Mouse (Mus musculus): ENCODE results near the gene Irx6.

The Irx6 gene

DNA sequence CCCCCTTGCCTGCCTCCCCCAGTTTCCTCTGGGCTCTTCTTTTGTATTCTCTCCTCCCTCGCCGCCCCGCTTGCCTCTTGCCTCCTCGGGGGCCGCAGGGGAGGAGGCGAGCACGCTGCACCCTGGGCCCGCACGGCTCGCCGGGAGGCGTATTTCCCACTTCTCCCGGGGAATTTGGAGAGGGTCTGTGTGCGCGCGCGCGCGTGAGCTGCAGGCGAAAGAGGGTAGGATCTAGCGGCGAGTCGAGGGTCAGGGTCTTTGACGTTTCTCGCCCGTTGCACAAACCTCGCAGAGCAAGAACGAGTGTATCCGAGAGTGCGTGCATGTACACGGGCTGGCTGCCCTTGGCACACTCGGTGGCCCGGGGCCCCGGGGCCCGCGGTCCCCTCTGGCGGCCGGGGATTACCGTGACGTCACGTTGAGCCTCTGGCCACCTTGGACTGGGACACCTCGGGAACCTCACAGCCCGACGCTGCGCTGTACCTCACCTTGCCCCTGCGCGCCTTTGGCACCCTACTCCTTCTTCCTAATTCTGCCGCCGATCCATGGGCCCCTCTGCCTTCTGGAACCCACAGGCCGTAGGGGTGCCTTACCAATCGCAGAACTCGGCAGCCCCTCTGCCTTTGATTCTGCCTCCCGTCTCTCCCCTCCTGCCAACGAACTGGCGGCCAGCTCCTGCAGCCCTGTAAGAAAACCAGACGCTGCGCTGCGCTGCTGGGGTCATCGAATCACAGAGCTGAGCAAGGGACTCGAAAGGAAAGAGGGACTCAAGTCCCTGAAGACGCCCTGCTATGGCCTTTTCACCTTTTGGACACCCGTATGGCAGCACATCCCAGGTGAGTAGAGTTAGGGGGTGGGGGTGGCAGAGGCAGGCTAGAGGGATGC is at the start of gene Irx6:
Gene Irx6 (plus strand): TSS at position 45 of the 885 bp plus-strand sequence.
- DNase-seq (ENCODE audit: low read depth, low spot score) = peak; percentile 49

DNA sequence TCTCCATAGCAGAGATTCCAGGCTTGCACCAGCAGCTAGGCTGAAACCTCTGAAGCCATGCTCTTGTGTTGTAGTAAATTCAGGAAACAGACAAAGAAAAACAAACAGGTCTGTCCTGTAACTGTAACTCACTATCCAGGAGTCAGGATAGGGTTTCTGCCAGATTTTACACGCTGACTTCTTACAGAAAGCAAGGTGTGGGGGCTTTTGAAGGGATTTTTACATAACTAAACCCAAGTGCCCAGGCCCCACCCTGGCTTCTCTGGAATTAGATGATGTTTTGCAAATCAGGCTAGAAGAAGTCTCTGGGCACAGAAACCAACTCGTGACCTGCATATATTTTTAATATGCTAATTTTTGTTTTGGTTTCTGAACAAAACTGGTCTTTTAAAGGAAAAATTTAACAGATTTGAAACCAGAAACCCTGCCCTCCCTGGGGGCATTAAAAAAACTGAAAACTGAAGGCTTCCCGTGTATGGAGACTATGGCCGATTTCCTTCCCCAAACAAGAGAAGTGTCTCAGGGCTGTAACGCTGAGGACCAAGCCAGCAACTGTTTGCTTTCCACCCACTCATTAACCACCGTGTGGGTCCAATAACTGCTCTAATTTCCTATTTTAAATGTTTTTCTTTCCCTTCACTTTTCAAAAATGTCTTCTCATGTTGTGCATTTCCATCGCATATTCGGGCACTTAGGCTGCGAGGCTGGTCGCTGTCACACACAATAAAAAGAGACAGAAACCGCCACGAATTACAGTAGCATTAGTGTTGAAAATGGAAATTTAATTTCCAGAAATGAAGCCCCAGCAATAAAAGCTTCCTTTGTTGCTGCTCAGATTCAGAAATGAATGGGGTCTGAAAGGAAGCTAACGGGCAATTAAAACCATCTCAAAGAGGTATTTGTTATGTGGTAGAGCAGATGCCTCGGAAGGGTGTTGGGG is 45.1 kb upstream of the Irx6 start:
- DNase-seq (ENCODE audit: low read depth, low spot score) = peak; percentile 49

DNA sequence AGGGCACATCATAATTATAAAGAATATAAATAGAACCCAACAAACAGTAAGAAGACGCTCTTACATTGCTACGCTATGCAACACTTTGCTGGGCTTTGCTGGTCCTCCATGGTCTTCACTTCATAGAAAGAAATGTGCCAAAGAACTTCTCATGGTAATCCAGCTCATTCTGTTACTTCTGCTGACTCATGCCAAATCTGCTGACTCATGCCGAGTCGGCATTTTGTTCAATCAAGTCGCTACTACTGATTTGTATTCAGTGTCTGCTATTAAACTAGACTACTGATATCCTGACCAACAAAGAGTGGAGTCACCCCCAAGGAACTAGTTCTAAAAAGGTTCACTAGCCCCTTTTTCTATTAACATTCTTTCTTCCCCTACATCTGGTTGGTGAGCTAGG is 40.9 kb upstream of the Irx6 start:
- peak; percentile 39 for DNase-seq (ENCODE audit: low read depth, low spot score)

DNA sequence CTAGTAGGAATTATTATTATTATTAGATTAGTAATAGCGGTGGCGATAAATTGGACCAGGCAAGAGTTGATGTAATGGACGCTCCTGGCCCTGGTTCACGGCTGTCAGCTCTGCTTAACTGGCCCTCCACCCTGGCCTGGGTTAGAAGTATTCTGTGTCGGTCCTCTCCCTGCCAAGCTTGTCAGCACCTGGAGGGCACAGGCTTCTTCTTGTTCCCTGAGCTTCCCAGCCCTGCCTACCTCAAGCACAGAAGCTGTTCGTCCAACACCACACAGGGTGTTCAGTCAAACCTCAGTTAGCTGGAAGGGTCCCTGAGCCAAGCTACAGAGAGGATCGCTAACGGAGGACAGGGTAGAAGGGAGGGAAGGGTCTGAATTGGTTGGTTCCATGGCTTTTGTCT is 33.3 kb upstream of the Irx6 start:
- no peak for DNase-seq (ENCODE audit: low read depth, low spot score)

DNA sequence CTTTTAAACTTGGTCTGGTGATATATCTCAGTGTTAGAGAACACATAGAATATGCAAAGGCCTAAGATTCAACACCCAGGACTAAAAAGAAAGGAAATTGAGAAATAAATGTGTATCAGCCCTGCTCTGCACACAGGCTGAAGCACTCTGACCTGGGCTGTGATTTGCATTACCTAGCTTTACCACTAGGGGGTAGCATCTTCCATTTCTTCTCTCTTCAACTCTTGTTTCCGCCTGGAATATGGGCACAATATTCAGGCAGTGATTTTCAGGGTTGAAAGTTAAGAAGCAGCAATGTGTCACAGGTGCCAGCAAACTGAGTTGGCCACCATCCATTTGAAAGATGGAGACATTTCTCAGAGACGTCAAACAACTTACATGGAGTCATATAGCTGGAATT is 27.5 kb upstream of the Irx6 start:
- DNase-seq (ENCODE audit: low read depth, low spot score) = peak; percentile 66

DNA sequence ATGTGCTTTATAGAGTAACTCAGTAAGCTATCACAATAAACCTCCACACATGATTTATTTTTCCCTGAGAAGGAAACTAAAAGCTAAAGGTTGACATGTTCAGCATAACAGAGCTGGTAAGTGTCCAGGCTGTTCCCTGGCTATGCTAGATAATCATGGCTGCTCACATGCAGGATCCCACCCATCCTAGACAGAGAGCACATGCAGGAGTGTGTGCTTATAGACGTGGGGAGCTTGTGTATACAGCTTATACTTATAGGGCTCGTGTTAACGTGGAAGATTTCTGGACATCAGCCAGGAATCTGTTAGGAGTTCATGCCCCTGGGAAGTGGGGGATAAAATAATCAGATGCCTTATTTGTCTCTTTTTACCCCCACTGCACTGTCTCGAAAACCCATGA is 9.9 kb upstream of the Irx6 start:
- DNase-seq (ENCODE audit: low read depth, low spot score) = no peak

DNA sequence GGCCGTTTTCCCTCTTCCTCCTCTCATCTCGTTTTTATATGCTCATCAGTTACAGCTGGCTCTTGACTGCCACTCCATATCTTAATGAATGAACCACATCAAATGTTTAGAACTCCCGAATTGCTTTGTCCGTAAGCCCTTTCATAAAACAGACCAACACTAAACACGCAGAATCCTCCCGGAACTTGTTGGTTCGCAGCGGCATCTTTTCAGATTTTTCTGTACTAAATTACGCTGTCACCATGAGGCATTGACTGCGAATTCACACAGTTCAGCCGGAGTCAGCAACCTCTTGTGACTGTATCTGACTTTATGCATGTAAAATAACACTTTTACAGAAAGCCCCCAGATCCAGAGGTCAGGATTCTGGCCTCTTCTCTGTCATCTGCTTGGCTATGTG is 3.9 kb upstream of the Irx6 start:
- no peak for DNase-seq (ENCODE audit: low read depth, low spot score)

DNA sequence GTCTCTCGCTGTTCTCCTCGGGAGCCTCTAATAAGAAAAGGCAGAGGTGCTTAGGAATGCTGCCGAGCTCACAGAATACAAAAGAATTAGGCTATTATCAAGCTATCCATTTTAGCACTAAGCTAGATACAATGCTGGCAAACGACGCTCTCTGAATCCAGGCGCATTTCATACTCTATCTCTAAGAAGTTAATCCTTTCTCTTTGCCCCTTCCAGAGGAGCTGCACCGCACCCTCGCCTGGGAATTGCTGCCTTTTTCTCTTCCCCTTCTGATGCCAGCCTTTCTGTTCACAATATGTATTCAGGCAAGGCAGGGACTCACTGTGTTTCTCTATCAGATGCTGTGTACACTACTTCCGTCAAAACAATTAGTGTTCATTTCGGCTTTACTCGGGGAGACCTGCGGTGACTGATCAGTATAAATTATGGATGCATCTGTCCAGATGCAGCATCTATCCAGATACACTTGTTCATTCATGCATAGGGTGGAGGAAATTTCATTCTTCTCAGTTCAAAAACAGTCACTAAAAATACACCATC is 3.4 kb upstream of the Irx6 start:
- no peak for DNase-seq (ENCODE audit: low read depth, low spot score)

DNA sequence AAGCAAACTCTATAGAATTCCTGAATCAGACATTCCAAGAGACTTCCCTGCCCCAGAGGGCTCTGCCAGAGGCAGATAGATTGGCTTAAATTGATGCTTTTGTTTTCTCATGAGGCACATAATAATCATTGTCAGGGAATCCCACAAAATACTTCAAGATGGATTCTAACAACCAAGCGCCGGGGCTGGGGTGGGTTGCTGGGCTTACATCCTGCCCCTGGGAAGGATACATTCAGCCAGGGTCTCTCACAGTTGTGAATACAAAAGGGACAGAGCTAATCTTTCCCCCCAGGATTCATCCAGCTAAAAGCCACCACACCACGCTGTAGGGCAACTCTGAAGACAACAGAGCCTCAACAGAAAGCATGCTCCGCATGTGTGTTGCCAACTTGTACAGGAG is 2.2 kb upstream of the Irx6 start:
- DNase-seq (ENCODE audit: low read depth, low spot score) = no peak

DNA sequence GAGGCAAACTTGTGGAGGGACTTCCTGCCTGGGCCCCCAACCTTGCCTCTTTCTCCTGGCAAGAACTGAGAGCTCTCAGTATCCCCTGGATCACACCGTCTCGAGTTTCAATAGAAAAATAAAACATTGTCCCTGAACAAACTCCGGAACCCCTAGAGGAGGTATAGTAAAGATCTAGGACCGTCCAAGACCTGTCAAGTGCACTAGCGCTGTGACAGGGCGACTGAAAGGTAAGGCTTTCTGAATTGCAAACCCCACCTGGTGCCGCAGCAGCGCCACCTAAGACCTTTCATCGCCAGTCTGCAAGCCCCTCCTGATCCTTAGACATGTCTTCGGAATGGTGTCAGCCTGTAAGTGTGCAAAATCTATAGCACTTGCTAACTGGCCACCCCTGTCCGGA is 987 bp upstream of the Irx6 start:
- no peak for DNase-seq (ENCODE audit: low read depth, low spot score)

DNA sequence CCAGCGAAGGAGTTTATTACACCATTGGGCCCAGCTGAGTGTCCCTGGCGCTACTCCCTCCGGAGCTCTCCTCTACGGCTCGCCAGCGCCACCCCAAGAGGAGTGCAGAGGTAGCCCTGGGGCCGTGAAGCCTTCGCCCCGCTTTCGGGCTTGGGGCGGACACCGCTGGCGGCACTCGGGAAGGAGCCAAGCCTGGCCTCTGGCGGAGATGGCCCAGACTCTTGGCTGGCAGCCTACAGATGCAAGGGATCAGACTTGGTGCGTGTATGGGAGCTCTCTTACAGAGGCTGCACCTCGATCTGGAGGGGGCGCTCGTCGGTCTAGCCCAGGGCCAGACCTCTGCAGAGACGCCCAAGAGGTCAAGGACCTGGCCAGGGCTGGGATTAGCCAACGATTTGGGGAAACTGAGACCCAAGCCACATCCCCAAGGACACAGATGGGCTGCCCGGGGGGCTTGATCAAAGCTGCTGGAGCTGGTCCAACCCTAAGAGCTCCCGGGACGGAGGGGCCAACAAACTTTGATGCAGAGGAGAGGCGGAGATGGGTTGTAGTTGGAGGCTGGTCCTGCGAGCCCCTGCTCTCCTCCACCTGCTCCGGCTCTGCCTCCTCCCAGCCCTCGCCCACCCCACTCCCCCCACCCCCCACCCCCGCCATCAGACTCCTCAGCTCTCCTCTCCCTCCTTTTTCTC is 389 bp upstream of the Irx6 start:
- peak; percentile 61 for DNase-seq (ENCODE audit: low read depth, low spot score)

DNA sequence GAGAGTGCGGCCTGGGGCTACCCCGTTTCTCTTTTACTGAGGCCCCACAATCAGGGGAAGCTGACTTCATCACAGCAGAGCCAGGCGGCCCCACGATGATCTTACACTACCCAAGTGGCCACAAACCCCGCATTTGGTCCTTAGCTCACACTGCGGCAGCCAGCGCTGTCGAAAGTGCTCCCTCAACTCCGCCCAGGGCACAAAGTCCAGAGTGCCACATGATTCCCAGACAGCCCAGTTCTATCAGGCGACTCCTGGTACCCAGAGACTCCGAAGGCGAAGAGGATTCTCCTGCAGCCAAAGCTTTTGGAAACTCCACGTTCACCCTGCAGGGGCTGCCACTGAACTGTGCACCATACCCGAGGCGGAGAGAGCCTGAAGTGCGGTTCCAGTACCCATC is 4.3 kb downstream of the Irx6 start:
- DNase-seq (ENCODE audit: low read depth, low spot score) = peak; percentile 18

DNA sequence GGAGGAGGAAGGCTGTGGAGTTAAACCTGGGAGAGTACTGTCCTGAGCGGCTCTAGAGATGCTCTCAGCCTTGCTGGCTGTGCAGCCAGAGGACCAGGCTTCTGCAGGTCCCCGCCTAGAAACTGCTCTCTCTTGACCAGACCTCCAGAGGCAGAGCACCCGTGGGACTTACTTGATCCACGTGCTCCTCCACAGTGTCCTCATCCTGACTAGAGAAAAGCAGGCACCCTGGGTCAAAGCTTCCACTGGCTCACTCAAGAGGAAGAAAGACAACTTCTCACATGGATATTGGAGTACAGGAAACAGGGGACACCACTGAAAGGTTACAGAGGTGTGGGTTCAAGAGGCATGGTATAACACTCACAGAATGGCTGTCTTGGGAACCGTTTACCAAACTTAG is 23.3 kb downstream of the Irx6 start:
- no peak for DNase-seq (ENCODE audit: low read depth, low spot score)

DNA sequence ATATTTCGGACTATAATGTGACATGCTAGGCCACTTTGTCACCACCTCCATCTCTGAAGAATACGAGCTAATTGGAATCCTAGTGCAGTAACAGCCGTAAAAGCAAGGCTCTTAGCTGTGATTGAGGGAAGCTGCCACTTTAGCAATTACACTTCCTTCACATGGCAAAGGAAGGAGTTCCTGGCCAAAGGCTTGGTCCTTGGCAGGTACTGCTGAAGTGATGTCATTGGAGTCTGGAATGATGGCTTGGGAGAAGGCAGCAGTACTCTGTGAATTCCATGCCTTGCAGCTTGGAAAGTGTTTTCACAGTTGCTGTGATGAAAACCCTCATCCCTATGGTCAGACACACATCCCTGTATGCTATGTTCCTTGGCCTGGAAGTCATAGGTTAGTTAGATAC is 24.3 kb downstream of the Irx6 start:
- no peak for DNase-seq (ENCODE audit: low read depth, low spot score)

DNA sequence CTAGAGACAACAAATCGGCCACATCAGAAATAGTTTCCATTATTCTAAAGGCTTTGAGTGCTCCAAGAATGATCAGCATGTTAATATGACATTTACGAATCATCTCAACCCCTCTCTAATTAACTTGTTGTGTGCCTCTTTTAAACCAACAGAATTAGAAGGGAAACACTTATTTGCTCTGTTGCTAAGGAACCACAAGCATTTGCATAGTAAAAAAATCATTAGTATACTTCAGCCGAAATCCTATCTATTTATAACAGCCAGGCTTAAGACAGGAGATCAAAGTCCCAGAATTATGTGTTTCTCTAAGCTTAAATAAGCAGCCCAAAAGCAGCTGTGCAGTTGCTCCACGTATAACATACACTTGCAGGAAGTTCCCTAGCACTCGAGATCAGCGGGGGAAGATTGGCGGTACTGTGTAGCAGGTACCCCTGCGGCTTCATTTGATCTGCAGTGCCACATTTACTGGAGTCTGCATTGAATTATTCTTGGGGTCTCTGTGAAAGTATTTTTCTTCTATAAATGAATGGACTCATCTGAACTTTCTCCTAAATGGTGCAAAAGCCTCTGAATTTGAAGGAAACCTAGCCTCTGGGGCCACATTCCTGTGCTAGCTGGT is 25.9 kb downstream of the Irx6 start:
- no peak for DNase-seq (ENCODE audit: low read depth, low spot score)

DNA sequence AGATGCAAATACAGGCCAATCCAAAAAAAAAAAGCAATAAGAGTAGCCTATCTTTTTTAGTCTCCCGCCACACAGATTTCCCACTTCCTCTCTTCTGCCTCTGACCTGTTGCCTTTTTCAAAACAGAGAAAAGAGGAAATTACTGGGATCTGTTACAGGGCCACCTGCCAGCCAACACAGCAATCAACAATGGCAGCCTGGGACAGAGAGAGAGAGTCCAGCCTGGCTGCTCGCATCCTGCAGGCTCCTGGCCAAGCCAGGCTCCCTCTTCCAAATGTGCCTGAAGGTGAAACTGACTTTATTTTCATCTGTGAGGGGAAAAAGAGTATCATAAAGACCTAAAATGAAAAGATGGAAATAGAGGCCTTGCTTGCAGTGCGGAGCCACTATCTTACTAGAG is 29.3 kb downstream of the Irx6 start:
- no peak for DNase-seq (ENCODE audit: low read depth, low spot score)

DNA sequence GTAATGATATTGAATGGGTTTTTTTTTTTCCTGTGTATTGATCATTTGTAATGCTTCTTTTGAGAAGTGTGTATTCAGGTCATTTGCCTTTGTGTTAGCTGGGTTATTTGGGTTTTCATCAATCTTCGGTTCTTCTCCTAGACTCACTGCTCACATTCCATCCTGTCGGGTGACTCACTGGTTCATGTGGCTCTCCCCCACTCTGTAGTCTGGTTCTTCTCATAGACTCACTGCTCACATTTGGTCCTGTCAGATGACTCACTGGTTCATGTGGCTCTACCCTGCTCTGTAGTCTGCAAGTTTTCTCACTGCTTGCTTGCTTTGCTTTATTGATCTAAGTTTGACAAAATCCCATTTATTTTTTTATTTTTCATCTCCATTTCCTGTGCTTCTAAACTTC is 32.2 kb downstream of the Irx6 start:
- DNase-seq (ENCODE audit: low read depth, low spot score) = no peak

DNA sequence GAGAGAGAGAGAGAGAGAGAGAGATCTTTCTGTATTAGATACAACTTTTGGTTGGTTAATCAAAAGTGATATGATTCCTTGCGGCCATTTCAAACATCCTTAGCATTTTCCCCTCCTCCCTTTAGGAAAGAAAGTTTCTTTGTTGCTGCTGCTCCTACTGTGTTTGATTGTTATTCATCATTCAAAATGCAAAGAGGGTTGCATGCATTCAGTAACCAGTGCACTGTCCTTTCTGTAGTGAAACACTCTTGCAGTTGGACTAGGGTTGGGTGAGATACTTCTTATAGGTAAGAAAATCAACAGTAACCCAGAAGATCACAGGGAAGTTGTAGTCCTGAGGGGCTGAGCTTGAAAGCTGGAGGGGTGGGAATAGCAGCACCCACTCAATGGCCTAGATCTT is 39.2 kb downstream of the Irx6 start:
- DNase-seq (ENCODE audit: low read depth, low spot score) = peak; percentile 50

DNA sequence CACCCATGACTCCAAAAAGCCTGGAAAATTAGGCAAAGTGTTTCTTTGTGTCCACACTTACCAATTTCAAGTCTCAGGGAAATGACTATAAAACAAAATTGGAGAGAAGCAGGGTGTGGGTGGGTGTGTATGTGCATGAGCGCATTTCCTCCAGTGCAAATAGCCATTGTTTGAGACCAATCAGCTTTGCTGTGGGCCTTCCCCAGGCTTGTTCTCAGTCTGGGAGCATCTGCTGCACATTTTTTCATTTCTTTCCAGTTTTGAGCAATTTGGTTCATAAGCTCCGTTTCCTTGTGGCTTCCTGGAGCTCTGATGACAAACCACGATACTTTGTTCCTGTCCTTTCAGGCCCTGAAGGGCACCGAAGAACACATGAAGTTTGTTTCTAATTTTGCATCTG is 43.3 kb downstream of the Irx6 start:
- DNase-seq (ENCODE audit: low read depth, low spot score) = no peak

DNA sequence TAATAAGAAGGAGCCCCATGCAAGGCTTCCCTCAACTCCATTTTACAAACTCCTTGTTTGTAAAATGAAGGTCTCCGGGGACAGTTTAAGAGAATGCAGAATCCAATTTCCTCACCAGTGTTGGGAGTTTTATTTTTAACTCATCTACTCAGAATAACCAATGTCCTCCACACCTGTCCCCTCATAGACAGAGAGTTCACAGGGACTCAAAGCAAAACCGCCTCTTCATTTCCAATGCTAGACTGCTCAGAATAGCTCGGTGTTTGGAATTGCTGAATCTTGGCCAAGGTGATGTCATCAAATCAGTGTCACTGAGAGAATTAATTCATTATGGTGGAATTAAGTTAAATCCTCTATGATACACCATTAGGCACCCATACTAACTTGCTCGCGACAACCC is 44.0 kb downstream of the Irx6 start:
- DNase-seq (ENCODE audit: low read depth, low spot score) = no peak

DNA sequence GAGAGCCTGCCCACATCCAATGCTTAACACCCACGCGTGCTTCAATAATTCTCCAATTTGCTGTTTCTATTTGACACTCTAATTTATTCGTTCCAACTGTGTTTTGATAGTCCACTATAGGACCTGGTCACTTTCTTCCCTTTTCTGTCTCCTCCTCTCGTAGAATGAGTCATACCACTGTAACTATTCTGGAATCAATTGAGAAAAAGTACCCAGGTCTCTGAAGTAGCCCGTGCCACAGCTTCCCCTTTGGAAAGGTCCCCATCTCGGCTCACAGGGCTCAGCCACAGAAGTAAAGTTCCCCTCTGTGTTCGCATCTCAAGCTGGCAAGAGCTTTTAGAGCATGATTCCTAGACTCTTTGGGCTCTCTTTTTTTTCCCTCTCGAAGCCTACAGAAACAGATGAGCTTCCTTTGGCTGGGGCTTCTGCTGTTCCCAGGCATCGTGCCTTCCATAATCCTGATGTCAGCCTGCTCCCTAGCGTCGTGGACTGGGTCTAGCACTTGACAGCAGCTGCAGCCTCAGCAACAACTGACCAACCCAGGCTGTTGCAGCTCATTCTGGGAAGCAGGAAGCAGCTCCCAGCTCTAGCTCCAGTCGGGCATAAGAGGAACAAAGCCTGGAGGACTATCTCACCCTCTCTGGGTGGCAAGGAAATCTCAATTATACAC is 47.3 kb downstream of the Irx6 start:
- DNase-seq (ENCODE audit: low read depth, low spot score) = peak; percentile 38

Measured in ZHBTc4 (cell line).